Mouse (Mus musculus) gastrocnemius, adult 2 months (tissue): ENCODE measurements around the gene Katnal1. TPM values are rescaled to one million over a fixed set of nuclear protein-coding genes. Genes with fewer than 3 reads are reported as not detected.

Experiments used
- DNase-seq: peaks from one replicate; pipeline ENCODE4 v3.0.0; 2022
- H3K27ac ChIP-seq: fragments of 200-600 bp; 2 replicates; pipeline ENCODE4 v1.8.1; 2022; ENCODE audit warnings: mild to moderate bottlenecking
- H3K4me3 ChIP-seq: fragments of 200-600 bp; 2 replicates; pipeline ENCODE4 v1.8.1; 2022; ENCODE audit warnings: mild to moderate bottlenecking, moderate library complexity
- CTCF ChIP-seq: fragments of 200-600 bp; IDR thresholded peaks from 2 replicates; pipeline ENCODE4 v1.8.1; 2022; ENCODE audit warnings: antibody characterized with exemption, mild to moderate bottlenecking, moderate library complexity
- intact Hi-C: fragments of 180-260 bp; cut with DNase I; formaldehyde crosslinking; loops from one replicate; pipeline ENCODE4 v1.15.1; 2025
- total RNA-seq, 2 experiments: library from RNA; stranded (reverse); gene quantifications; 2 replicates each; pipeline ENCODE4 v1.2.3; 2021

The Katnal1 gene
- total RNA-seq, 2 experiments from 2014 or later, result 4.2 to 5.6 TPM

DNA sequence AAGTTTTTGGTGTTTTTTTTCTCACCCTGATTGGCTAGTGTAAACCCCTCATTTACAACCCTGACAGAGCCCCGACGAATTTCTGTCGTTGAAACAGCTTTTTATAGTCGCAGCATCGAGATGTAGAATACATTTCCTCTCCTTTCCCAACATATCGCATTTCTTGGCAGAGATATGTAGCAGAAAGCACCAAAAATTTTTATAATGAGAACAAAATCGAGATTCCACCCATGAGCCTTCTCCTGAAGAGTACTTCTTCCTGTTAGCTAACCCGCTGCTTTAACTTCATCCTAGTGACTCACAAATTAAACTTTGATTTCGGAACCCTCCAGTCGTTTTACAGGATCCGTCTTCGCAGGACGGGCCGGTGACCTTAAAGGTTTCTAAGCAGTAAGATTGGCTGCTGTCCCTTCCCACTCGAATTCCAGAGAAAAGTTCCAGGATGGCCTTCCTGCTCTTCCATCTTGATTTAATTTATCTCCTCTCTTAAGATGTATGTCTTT lies 36.0 kb upstream of the Katnal1 start:
- intact Hi-C loops, result no loop called here
- H3K27ac ChIP-seq, result peak overlapping the region; percentile 84
- TF ChIP-seq CTCF, result no peak
- peak overlapping the region; percentile 51 for H3K4me3 ChIP-seq
- no peak for DNase-seq

GRCm38 (mm10) chr5:148964251-148964650 lies 35.1 kb upstream of the Katnal1 start:
- intact Hi-C loops, result no loop called here
- Histone ChIP-seq H3K4me3 (no peak overlapping the region), H3K27ac (peak overlapping the region; percentile 84)
- no peak for TF ChIP-seq CTCF
- DNase-seq, result no peak

DNA sequence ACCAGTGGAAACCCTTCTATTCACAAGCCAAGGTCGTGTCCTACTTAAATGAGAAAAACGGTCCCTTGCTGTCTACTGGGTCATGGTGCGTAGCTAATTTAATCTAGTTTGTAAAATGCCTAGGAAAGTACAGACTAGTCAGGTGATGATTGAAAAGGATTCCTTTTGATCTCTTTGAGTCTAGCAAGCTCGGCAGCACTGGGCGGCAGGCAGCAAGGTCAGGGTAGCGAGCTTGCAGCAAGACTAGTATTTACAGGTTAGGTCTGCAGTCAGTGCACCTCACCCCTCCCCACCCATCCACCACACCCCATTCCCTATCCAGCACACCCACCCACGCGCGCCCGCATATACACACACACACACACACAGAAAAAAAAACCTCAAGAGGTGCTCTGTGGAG lies 31.1 kb upstream of the Katnal1 start:
- no peak for TF ChIP-seq CTCF
- DNase-seq, result no peak
- Histone ChIP-seq H3K4me3 (peak overlapping the region; percentile 69), H3K27ac (peak overlapping the region; percentile 82)
- intact Hi-C loops, result no loop called here

GRCm38 (mm10) chr5:148959068-148959990 lies 30.2 kb upstream of the Katnal1 start:
- Histone ChIP-seq H3K27ac (peak overlapping the region; percentile 82), H3K4me3 (peak overlapping the region; percentile 69)
- peak; percentile 71 for DNase-seq
- no peak for TF ChIP-seq CTCF
- intact Hi-C loops, result no loop called here

GRCm38 (mm10) chr5:148958355-148958754 lies 29.2 kb upstream of the Katnal1 start:
- intact Hi-C loops, result no loop called here
- DNase-seq, result no peak
- Histone ChIP-seq H3K27ac (no peak overlapping the region), H3K4me3 (no peak overlapping the region)
- peak; percentile 61 for TF ChIP-seq CTCF

GRCm38 (mm10) chr5:148956898-148957535 lies 27.9 kb upstream of the Katnal1 start:
- DNase-seq, result no peak
- H3K4me3 ChIP-seq, result no peak overlapping the region
- H3K27ac ChIP-seq, result no peak overlapping the region
- no peak for TF ChIP-seq CTCF
- intact Hi-C loops, result no loop called here

GRCm38 (mm10) chr5:148956091-148956490 lies 27.0 kb upstream of the Katnal1 start:
- TF ChIP-seq CTCF, result no peak
- Histone ChIP-seq H3K27ac (no peak overlapping the region), H3K4me3 (no peak overlapping the region)
- no peak for DNase-seq
- intact Hi-C loops, result no loop called here

DNA sequence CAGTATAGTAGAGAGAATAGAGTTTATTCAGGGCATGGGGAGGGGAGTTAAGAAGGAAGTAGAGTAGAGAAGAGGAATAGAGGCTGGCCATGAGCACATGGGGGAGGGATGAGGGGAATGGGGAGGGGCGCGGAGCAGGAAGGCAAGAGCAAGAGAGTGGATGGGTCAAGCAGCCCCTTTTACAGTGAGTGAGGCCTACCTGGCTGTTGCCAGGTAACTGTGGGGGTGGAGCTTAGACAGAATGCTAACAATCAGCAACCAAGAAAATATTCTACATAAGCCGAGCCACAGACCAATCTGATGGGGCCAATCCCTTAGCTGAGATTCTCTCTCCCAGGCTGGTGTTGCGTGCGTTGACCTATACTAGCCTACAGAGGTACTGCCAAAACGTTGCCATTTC lies 26.5 kb upstream of the Katnal1 start:
- Histone ChIP-seq H3K27ac (no peak overlapping the region), H3K4me3 (no peak overlapping the region)
- TF ChIP-seq CTCF, result no peak
- intact Hi-C loops, result no loop called here
- DNase-seq, result no peak

DNA sequence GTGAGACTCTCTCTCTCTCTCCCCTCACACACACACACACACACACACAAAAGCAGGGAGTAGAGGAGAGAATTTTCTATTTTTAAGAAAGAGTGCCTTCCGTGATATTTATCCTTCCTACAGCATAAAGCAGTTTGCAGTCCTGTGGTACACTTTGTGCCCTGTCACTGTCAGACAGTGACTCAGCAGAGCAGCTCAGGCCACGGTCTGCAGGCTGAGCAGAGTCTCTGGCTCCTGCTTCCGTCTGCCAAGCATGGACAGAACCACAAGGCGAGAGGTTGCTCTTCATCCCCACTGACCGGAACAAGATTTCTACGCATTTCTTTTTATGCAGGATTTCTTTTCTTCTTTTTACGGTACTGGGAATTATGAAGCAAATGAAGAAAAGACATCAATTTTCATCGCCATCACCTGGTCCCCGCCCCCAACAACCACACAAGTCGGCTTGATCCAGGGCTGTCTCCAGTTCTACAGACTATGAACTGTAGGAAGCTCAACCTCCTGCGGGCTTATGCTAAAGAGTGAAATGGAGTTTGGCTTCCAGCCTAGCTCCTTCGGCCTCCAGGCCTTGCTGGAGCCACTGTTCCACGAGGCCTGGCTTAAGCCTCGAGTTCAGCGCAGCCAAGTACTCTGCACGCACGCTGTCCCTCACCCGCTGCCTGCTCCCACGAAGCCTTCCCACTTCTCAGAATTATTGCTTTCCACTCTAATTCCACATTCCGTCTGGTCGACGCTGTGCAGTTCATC lies 25.4 kb upstream of the Katnal1 start:
- Histone ChIP-seq H3K4me3 (peak overlapping the region; percentile 34), H3K27ac (peak overlapping the region; percentile 75)
- intact Hi-C loops, result no loop called here
- no peak for TF ChIP-seq CTCF
- peak; percentile 42 for DNase-seq

DNA sequence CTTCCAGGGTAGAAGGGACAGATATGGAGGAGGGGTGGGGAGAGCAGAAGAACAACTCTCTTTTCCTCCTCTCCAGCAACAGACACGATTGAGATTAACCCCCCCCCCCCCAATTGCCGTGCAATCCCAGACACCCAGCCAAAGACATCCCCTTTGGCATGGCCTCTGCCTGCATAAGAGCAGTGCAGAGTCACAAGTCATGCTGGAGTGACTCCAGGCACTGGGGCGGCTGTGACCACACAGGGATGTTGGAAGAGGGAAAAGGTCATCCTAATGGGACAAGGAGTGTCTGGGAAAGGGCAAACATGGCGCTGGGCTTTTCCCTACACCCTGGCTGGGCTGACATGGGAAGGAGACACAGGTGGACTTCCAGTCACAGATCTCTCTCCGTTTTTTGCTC lies 24.0 kb upstream of the Katnal1 start:
- DNase-seq, result peak; percentile 86
- TF ChIP-seq CTCF, result no peak
- intact Hi-C loops, result no loop called here
- peak overlapping the region; percentile 75 for H3K27ac ChIP-seq
- no peak overlapping the region for H3K4me3 ChIP-seq

GRCm38 (mm10) chr5:148952419-148952818 lies 23.3 kb upstream of the Katnal1 start:
- peak; percentile 61 for TF ChIP-seq CTCF
- Histone ChIP-seq H3K27ac (no peak overlapping the region; the same call in 1 of the 2 replicates), H3K4me3 (no peak overlapping the region)
- DNase-seq, result peak; percentile 59
- intact Hi-C loops, result no loop called here

DNA sequence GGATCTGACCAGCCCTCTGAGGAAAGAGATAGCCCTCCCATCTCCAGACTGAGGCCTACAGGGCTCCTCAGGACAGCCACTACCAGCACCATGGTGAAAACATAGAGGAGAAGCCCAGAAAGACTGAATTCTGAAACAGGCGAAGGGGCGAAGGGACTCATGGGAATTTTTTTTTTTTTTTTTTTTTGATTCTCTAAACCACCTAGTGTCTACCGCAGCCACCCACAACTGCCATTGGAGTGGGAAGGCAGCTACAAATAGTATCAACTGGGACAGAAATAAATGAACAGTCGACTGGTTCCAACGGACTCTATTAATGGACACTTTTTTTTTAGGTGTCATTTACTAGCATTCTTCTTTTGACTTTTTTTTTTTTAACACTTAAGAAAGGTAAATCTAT lies 22.2 kb upstream of the Katnal1 start:
- intact Hi-C loops, result no loop called here
- TF ChIP-seq CTCF, result no peak
- H3K4me3 ChIP-seq, result no peak overlapping the region
- H3K27ac ChIP-seq, result no peak overlapping the region; the same call in 1 of the 2 replicates
- no peak for DNase-seq
